Mouse (Mus musculus) MEL (cell line): ENCODE data around the gene Srrm2. TPM values are rescaled to one million over a fixed set of nuclear protein-coding genes. Genes with fewer than 3 reads are reported as not detected.

ENCODE experiments used
- DNase-seq: peaks from one replicate; pipeline ENCODE4 v3.0.0; 2011; ENCODE audit warnings: low read depth, low spot score
- H3K27ac ChIP-seq: 2 replicates; pipeline ENCODE4 v1.5.1; 2012; ENCODE audit warnings: low read depth, mild to moderate bottlenecking, control low read depth, low read length, moderate library complexity; ENCODE audit not compliant: control insufficient read depth
- H3K27me3 ChIP-seq, 2 experiments: fragments of 150-350 bp in 1 of 2; sonication (generic) in 1 of 2; 2 replicates each; pipeline ENCODE4 v1.6.1; 2012; ENCODE audit warnings: low read length in 2 of 2, mild to moderate bottlenecking in 2 of 2, improper control_type of control experiment in 1 of 2, moderate library complexity in 1 of 2; ENCODE audit not compliant: insufficient read depth in 2 of 2, control insufficient read depth in 1 of 2
- H3K36me3 ChIP-seq, 2 experiments: 2 replicates each; pipeline ENCODE4 v1.6.1; 2012 to 2014; ENCODE audit warnings: low read length in 2 of 2, improper control_type of control experiment in 1 of 2, inconsistent platforms in 1 of 2, mild to moderate bottlenecking in 1 of 2; ENCODE audit not compliant: insufficient read depth in 2 of 2, control insufficient read depth in 1 of 2
- H3K4me1 ChIP-seq, 2 experiments: fragments of 150-350 bp in 1 of 2; sonication (generic) in 1 of 2; 2 replicates each; pipeline ENCODE4 v1.6.1; 2012; ENCODE audit warnings: low read length in 2 of 2, improper control_type of control experiment in 1 of 2, mild to moderate bottlenecking in 1 of 2; ENCODE audit not compliant: insufficient read depth in 2 of 2, control insufficient read depth in 1 of 2
- H3K4me3 ChIP-seq, 2 experiments: fragments of 150-350 bp in 1 of 2; sonication (generic) in 1 of 2; 2 replicates each; pipeline ENCODE4 v1.5.1; 2012; ENCODE audit warnings: low read depth in 2 of 2, low read length in 2 of 2, mild to moderate bottlenecking in 2 of 2, moderate library complexity in 2 of 2, control low read depth in 1 of 2, improper control_type of control experiment in 1 of 2; ENCODE audit not compliant: control insufficient read depth in 1 of 2, insufficient read depth in 1 of 2
- H3K79me2 ChIP-seq: 2 replicates; pipeline ENCODE4 v1.6.1; 2012; ENCODE audit warnings: mild to moderate bottlenecking, low read length, moderate library complexity; ENCODE audit not compliant: control insufficient read depth, poor library complexity, insufficient read depth
- H3K9ac ChIP-seq: 2 replicates; pipeline ENCODE4 v1.6.1; 2012; ENCODE audit warnings: low read depth, mild to moderate bottlenecking, control low read depth, low read length, moderate library complexity; ENCODE audit not compliant: control insufficient read depth, poor library complexity, severe bottlenecking
- H3K9me3 ChIP-seq: fragments of 150-350 bp; sonication (generic); replicated peaks from 2 replicates; pipeline ENCODE4 v1.6.1; 2012; ENCODE audit warnings: mild to moderate bottlenecking, low read length, improper control_type of control experiment, moderate library complexity; ENCODE audit not compliant: insufficient read depth
- CHD1 ChIP-seq: IDR thresholded peaks from 2 replicates; pipeline ENCODE4 v1.6.1; 2012; ENCODE audit warnings: low read depth, mild to moderate bottlenecking, inconsistent platforms, low read length, improper control_type of control experiment
- CHD2 ChIP-seq: IDR thresholded peaks from 2 replicates; pipeline ENCODE4 v1.6.1; 2011; ENCODE audit warnings: low read length, improper control_type of control experiment
- ETS1 ChIP-seq: IDR thresholded peaks from 2 replicates; pipeline ENCODE4 v1.6.1; 2012; ENCODE audit warnings: low read depth, mild to moderate bottlenecking, inconsistent platforms, low read length, improper control_type of control experiment, moderate library complexity
- GABPA ChIP-seq: IDR thresholded peaks from 2 replicates; pipeline ENCODE4 v1.6.1; 2012; ENCODE audit warnings: low read depth, mild to moderate bottlenecking, inconsistent platforms, low read length, improper control_type of control experiment, moderate library complexity
- MAZ ChIP-seq: IDR thresholded peaks from 2 replicates; pipeline ENCODE4 v1.6.1; 2012; ENCODE audit warnings: low read depth, mild to moderate bottlenecking, inconsistent platforms, low read length, improper control_type of control experiment
- MXI1 ChIP-seq: IDR thresholded peaks from 2 replicates; pipeline ENCODE4 v1.6.1; 2011; ENCODE audit warnings: mild to moderate bottlenecking, low read depth, low read length, improper control_type of control experiment
- MYB ChIP-seq: IDR thresholded peaks from 2 replicates; pipeline ENCODE4 v1.6.1; 2011; ENCODE audit warnings: mild to moderate bottlenecking, low read depth, low read length, improper control_type of control experiment
- POLR2AphosphoS5 ChIP-seq: IDR thresholded peaks from 2 replicates; pipeline ENCODE4 v1.6.1; 2012; ENCODE audit warnings: low read depth, borderline replicate concordance, mild to moderate bottlenecking, inconsistent platforms, low read length, moderate library complexity, mixed read lengths
- RAD21 ChIP-seq: IDR thresholded peaks from 2 replicates; pipeline ENCODE4 v1.6.1; 2011; ENCODE audit warnings: mild to moderate bottlenecking, low read depth, low read length, improper control_type of control experiment
- TBP ChIP-seq: IDR thresholded peaks from 2 replicates; pipeline ENCODE4 v1.8.0; 2011; ENCODE audit warnings: low read depth, low read length, improper control_type of control experiment
- USF2 ChIP-seq, 2 experiments: IDR thresholded peaks; 2 replicates each; pipeline ENCODE4 v1.6.1; 2011 to 2012; ENCODE audit warnings: improper control_type of control experiment in 2 of 2, low read length in 2 of 2, borderline replicate concordance in 1 of 2, inconsistent platforms in 1 of 2, low read depth in 1 of 2, mild to moderate bottlenecking in 1 of 2; ENCODE audit not compliant: insufficient read depth in 1 of 2
- ZC3H11A ChIP-seq: IDR thresholded peaks from 2 replicates; pipeline ENCODE4 v1.6.1; 2012; ENCODE audit warnings: low read depth, mild to moderate bottlenecking, inconsistent platforms, low read length, improper control_type of control experiment
- ZKSCAN1 ChIP-seq: IDR thresholded peaks from 2 replicates; pipeline ENCODE4 v1.6.1; 2012; ENCODE audit warnings: low read depth, mild to moderate bottlenecking, inconsistent platforms, low read length, improper control_type of control experiment, moderate library complexity
- ZMIZ1 ChIP-seq: IDR thresholded peaks from 2 replicates; pipeline ENCODE4 v1.6.1; 2012; ENCODE audit warnings: low read depth, mild to moderate bottlenecking, inconsistent platforms, low read length, improper control_type of control experiment, moderate library complexity
- polyA plus RNA-seq, 2 experiments: library from polyadenylated mRNA; stranded (reverse) in 1 of 2; unstranded in 1 of 2; fragments of >175 nt in 1 of 2; fragments of >200 nt in 1 of 2; gene quantifications; 2 replicates each; pipeline versions ENCODE4 v1.2.1 to v1.2.4; 2012; ENCODE audit warnings: low replicate concordance in 2 of 2, low read depth in 1 of 2; ENCODE audit not compliant: insufficient read length in 2 of 2, insufficient read depth in 1 of 2, missing spikeins in 1 of 2
- total RNA-seq: library from RNA; depleted of rRNA; stranded (reverse); fragments of 300-350 nt; gene quantifications from 2 replicates; pipeline ENCODE4 v1.2.3, GENCODE M21; 2012

Gene Srrm2
- total and polyA plus RNA-seq, 3 experiments: 56.2 to 988 (median 505) TPM

DNA sequence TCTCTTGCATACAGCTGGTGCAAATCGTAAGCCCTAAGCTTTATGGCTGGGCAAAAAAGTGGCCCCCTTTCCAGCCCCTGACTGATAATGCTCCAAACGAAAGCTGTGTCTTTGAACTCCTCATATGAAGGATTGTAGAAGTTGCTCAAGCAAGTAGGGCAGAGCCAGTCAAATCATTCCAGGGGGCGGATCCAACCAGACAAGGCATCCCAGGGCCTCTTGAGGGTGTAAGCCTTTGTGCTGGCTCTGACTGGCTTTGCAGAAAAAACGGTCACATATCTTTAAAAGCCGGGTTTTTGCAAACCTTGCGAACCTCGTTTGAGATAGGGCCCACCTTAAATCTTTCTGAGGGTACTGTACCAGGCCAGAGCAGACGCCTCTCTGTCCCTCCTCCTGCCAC is 46.3 kb upstream of the Srrm2 start:
- no peaks in the 10 kb centered on the region for H3K27me3 ChIP-seq
- no peak for TF ChIP-seq POLR2AphosphoS5
- no peak for TF ChIP-seq ZC3H11A
- TF ChIP-seq MXI1: no peak
- TF ChIP-seq RAD21: no peak
- TF ChIP-seq MYB: no peak
- TF ChIP-seq ZKSCAN1: no peak
- no peak for TF ChIP-seq MAZ
- no peak for TF ChIP-seq CHD2
- no peak for TF ChIP-seq ZMIZ1
- no peak for TF ChIP-seq ETS1
- no peak for TF ChIP-seq USF2 (IDR thresholded peaks at IDR 0.05; ENCODE audit: borderline replicate concordance in 1 of 2, insufficient read depth in 1 of 2, low read depth in 1 of 2, low read length in 2 of 2)
- no peak for TF ChIP-seq TBP
- TF ChIP-seq GABPA: no peak
- TF ChIP-seq CHD1: no peak
- TF ChIP-seq, all 39 proteins: peak for 0
- Histone ChIP-seq H3K79me2 (no peaks in the 10 kb centered on the region; the same call in 1 of the 2 replicates), H3K4me3 (no peak overlapping the region), H3K9ac (no peak overlapping the region), H3K36me3 (peaks cover 0 to 4% of the 10 kb centered on the region in 2 experiments; a peak in 2 of 4 replicates), H3K4me1 (peaks cover 4 to 21% of the 10 kb centered on the region in 2 experiments; a peak in 3 of 4 replicates), H3K27ac (no peak overlapping the region), H3K9me3 (no peaks in the 10 kb centered on the region)
- no peak for DNase-seq

DNA sequence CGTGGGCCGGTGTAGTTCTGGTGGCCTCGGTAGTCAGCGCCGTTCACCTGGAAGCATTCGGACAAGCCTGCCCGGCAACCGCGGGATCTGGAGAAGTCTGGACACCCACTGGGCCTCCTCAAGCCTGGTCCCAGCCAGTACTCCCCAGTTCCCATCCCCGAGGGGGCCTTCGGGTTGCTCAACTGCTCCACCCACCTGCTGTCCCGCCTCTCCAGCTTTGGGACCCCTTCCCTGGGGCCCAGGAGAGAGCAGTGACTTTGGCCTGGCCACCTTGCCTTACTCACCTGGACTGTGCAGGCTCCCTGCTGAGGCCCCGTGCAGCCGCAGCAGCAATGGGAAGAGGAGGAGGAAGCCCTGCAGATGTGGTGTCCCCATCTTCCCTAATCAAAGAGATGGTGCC is 45.7 kb upstream of the Srrm2 start:
- no peaks in the 10 kb centered on the region; the same call in 1 of the 2 replicates for H3K79me2 ChIP-seq
- no peak overlapping the region for H3K27ac ChIP-seq
- peaks cover 4 to 26% of the 10 kb centered on the region in 2 experiments; a peak in 3 of 4 replicates for H3K4me1 ChIP-seq
- DNase-seq: no peak
- H3K36me3 ChIP-seq: peaks cover 0 to 4% of the 10 kb centered on the region in 2 experiments; a peak in 2 of 4 replicates
- H3K9ac ChIP-seq: no peak overlapping the region
- no peaks in the 10 kb centered on the region for H3K27me3 ChIP-seq
- no peaks in the 10 kb centered on the region for H3K9me3 ChIP-seq
- TF ChIP-seq RAD21: no peak
- H3K4me3 ChIP-seq: no peak overlapping the region
